Mouse (Mus musculus): ENCODE data around the gene 2300003K06Rik.
"Not testable (repeated sequence)": the region's sequence is repeated elsewhere in the genome, so short reads cannot be mapped to it uniquely, and the experiment has no call there.

DNA sequence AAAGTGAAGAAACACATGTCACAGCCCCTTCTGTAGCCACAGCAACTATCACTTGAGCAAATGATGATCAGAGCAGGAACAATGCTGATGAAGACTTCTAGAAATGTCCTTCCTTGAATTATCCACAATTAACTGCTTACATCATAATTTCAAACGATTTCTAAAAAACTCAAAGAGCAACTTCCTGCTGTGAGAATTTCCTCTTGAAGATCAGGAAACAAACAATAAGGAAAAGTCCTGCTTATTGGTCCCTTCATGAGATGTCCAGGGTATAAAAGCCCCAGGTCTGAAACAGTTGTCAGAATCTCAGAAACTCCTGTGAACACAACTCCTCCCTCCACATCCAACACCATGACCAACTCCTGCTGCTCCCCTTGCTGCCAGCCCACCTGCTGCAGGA, 41.0 kb upstream of the 2300003K06Rik start, which contains the start of gene Gm11567:
- TF ChIP-seq CTCF (IDR thresholded peaks at IDR 0.05; ENCODE audit: control insufficient read depth, insufficient read depth, insufficient read length); MAX (IDR thresholded peaks at IDR 0.05): not testable (repeated sequence)
